Mouse (Mus musculus) spleen, postnatal 0 days (tissue): ENCODE measurements around the gene Gng12. TPM values are rescaled to one million over a fixed set of nuclear protein-coding genes. Genes with fewer than 3 reads are reported as not detected.

Experiments
- polyA plus RNA-seq: library from polyadenylated mRNA; unstranded; fragments of >200 nt; fragmentation: Nextera tagmentation; extraction: Ambion mirVana; gene quantifications from 2 replicates; pipeline ENCODE4 v1.2.1, GENCODE M21; 2015

The Gng12 gene
- 29.1 and 36.0 TPM in 2 replicates for polyA plus RNA-seq

GRCm38 (mm10) chr6:66896119-66896920 is at the start of gene Gng12:
Gene Gng12 (plus strand): TSS chr6:66896397.

GRCm38 (mm10) chr6:67036837-67037628 is 140.8 kb downstream of the Gng12 start, which contains the start of gene Gadd45a:
Gene Gadd45a (minus strand): TSS chr6:67037457.

Other genes with a start within 250 kb of the Gng12 start
- not detected in 2 replicates for gene Vmn1r35, start 210.5 kb upstream of the Gng12 start, polyA plus RNA-seq
- not detected in 2 replicates for gene Vmn1r36, start 177.2 kb upstream of the Gng12 start, polyA plus RNA-seq
- not detected in 2 replicates for gene Vmn1r37, start 167.0 kb upstream of the Gng12 start, polyA plus RNA-seq
- not detected in 2 replicates for gene Vmn1r38, start 113.8 kb upstream of the Gng12 start, polyA plus RNA-seq
- not detected in 2 replicates for gene Vmn1r39, start 85.8 kb upstream of the Gng12 start, polyA plus RNA-seq
- 99.0 and 106 TPM in 2 replicates for gene Gadd45a, start 141.1 kb downstream of the Gng12 start, polyA plus RNA-seq